Mouse (Mus musculus) erythroblast, embryonic 14.5 days (primary cell): ENCODE results near the gene Fam83e. TPM values are rescaled to one million over a fixed set of nuclear protein-coding genes. Genes with fewer than 3 reads are reported as not detected.

ENCODE experiments used
- H3K27me3 ChIP-seq: 2 replicates; pipeline ENCODE4 v1.6.1; 2012; ENCODE audit warnings: inconsistent platforms; ENCODE audit not compliant: control insufficient read depth
- H3K36me3 ChIP-seq: 2 replicates; pipeline ENCODE4 v1.6.1; 2012; ENCODE audit warnings: mild to moderate bottlenecking, inconsistent platforms; ENCODE audit not compliant: control insufficient read depth
- H3K4me1 ChIP-seq: 2 replicates; pipeline ENCODE4 v1.6.1; 2012; ENCODE audit warnings: inconsistent platforms; ENCODE audit not compliant: control insufficient read depth
- H3K4me3 ChIP-seq: replicated peaks from 2 replicates; pipeline ENCODE3; 2012; ENCODE audit warnings: moderate library complexity, mild to moderate bottlenecking, inconsistent platforms
- H3K9me3 ChIP-seq: 2 replicates; pipeline ENCODE4 v1.6.1; 2012; ENCODE audit warnings: low read length, inconsistent platforms, mixed read lengths; ENCODE audit not compliant: control insufficient read depth
- GATA1 ChIP-seq: IDR thresholded peaks from 2 replicates; pipeline ENCODE4 v1.6.1; 2012; ENCODE audit warnings: low read length, inconsistent platforms, mixed read lengths
- TAL1 ChIP-seq: IDR thresholded peaks from 3 replicates; pipeline ENCODE4 v1.6.1; 2012; ENCODE audit warnings: low read length, inconsistent platforms, mixed read lengths
- polyA plus RNA-seq: library from polyadenylated mRNA; stranded (reverse); fragments of >175 nt; gene quantifications from 2 replicates; pipeline ENCODE4 v1.2.3, GENCODE M21; 2012

The Fam83e gene
- polyA plus RNA-seq, 1 experiment, result 0.11 TPM

DNA sequence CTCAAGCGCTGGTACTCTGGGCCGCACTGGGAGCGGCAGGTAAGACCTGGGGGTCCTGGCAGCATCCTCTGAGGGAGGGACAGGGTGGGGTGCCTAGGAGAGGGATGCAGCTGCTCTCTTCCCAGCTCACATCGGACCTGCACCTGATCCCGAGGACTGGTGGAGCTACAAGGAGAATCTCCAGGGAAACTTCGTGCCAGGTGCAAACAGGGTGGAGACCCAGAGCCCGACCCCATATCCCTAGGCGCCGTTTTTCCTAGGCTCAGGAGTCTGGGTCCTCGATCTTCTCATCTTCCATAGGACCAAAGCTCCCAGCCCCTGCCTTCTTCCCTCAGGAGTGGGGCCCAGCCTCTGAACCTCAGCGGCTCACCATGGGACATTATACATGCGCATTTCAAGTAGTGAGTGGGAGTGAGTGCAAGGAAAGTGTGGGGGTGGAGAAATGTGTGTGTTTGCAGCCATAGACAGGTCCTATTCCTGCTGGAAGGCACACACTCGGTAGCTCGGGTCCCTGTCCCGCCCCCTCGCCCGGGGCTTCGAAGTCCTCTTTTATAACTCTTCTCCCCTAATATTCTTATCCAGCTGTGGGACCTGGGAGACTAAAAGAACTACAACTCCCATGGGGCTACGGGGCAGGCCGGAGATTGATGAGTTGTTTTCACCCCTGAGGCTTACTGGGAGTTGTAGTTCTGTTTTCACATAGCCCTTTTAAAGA is 20.6 kb upstream of the Fam83e start:
- no peak overlapping the region for H3K4me3 ChIP-seq
- peaks cover 2% of the 10 kb centered on the region; the same call in 1 of the 2 replicates for H3K9me3 ChIP-seq
- TF ChIP-seq TAL1, result no peak
- TF ChIP-seq GATA1, result no peak
- H3K27me3 ChIP-seq, result peaks cover 53% of the 10 kb centered on the region
- H3K36me3 ChIP-seq, result no peaks in the 10 kb centered on the region
- peaks cover 20% of the 10 kb centered on the region for H3K4me1 ChIP-seq

DNA sequence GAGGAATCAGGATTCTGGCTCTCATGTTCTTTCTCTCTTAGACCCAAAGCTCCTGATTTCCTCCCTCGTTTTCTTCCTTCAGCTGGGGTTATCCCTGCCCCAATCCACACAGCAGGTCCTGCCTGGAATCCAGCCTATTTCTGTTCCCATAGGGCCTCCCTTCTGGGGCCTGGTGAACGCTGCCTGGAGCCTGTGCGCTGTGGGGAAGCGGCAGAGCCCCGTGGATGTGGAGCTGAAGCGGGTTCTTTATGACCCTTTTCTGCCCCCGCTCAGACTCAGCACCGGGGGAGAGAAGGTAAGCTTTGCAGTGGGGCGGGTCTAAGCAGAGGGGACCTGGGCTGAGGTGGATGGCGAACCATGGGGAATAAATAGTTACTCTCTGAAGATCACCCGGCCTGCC is 19.9 kb upstream of the Fam83e start:
- peaks cover 57% of the 10 kb centered on the region for H3K27me3 ChIP-seq
- H3K9me3 ChIP-seq, result peaks cover 2% of the 10 kb centered on the region; the same call in 1 of the 2 replicates
- no peak overlapping the region for H3K4me3 ChIP-seq
- H3K4me1 ChIP-seq, result peaks cover 26% of the 10 kb centered on the region
- H3K36me3 ChIP-seq, result no peaks in the 10 kb centered on the region
- no peak for TF ChIP-seq TAL1
- no peak for TF ChIP-seq GATA1

DNA sequence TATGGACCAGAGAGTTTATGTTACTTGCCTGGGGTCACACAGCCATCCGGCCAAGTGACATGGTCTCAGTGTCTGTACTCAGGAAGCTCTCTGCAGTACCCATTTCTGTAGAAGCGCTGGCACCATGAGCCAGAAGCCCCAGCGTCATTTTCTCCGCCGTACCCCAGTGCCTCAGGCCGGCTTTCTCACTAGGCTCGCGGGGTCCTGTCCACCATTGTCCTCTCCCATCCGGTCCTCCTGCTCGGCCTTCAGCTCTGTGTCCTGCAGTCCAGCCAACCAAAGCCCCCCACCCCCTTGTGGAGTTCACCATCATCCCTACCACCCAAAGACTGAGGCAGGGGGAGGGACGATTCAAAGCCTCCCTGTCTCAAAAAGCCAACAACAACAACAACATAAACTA is 19.4 kb upstream of the Fam83e start:
- Histone ChIP-seq H3K9me3 (peaks cover 2% of the 10 kb centered on the region; the same call in 1 of the 2 replicates), H3K4me1 (peaks cover 31% of the 10 kb centered on the region), H3K36me3 (no peaks in the 10 kb centered on the region), H3K4me3 (no peak overlapping the region), H3K27me3 (peaks cover 57% of the 10 kb centered on the region)
- TF ChIP-seq TAL1 (no peak), GATA1 (no peak)

- Histone ChIP-seq H3K9me3 (peaks cover 2% of the 10 kb centered on the region; the same call in 1 of the 2 replicates), H3K27me3 (peaks cover 57% of the 10 kb centered on the region), H3K36me3 (no peaks in the 10 kb centered on the region), H3K4me1 (peaks cover 38% of the 10 kb centered on the region), H3K4me3 (no peak overlapping the region)
- TF ChIP-seq TAL1 (no peak), GATA1 (no peak)
Observed at GRCm38 (mm10) chr7:45702316-45702715, 18.7 kb upstream of the Fam83e start.

- peaks cover 54% of the 10 kb centered on the region for H3K27me3 ChIP-seq
- H3K4me1 ChIP-seq, result peaks cover 45% of the 10 kb centered on the region
- H3K4me3 ChIP-seq, result no peak overlapping the region
- TF ChIP-seq GATA1 (no peak), TAL1 (no peak)
- H3K36me3 ChIP-seq, result no peaks in the 10 kb centered on the region
- H3K9me3 ChIP-seq, result peaks cover 2% of the 10 kb centered on the region; the same call in 1 of the 2 replicates
Observed at GRCm38 (mm10) chr7:45702809-45703520, 18.0 kb upstream of the Fam83e start.

- Histone ChIP-seq H3K36me3 (no peaks in the 10 kb centered on the region), H3K9me3 (peaks cover 2% of the 10 kb centered on the region; the same call in 1 of the 2 replicates), H3K4me1 (peaks cover 51% of the 10 kb centered on the region), H3K4me3 (peak overlapping the region; percentile 67), H3K27me3 (peaks cover 48% of the 10 kb centered on the region)
- TF ChIP-seq GATA1 (no peak), TAL1 (no peak)
Observed at GRCm38 (mm10) chr7:45703521-45704033, 17.4 kb upstream of the Fam83e start.

DNA sequence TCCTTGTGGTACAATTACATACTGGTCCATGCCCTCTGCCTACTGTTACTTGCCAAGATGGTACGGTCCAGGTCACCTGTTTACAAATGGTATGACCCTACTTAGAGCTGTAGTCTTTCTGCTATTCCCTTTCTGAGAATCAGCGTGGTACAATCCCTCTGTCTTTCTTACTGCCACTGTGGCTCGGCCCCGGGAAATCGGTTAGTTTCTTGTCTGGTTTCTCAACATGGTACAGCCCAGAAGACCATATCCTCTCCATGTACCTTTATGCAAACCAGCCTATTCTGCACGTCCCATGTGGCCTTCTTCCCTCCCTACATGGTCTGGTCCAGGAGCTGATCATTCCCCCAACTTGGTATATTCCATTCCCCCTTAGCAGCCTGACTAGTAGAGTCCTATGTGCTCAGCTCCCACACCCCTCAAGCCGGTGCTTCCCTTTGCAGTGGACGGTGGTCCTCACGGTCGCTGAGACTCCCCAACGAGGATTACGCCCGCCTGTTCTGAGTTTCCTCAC is 16.9 kb upstream of the Fam83e start:
- TF ChIP-seq GATA1, result no peak
- TF ChIP-seq TAL1, result no peak
- H3K4me1 ChIP-seq, result peaks cover 52% of the 10 kb centered on the region
- H3K4me3 ChIP-seq, result peak overlapping the region; percentile 67
- H3K9me3 ChIP-seq, result peaks cover 2% of the 10 kb centered on the region; the same call in 1 of the 2 replicates
- peaks cover 43% of the 10 kb centered on the region for H3K27me3 ChIP-seq
- no peaks in the 10 kb centered on the region for H3K36me3 ChIP-seq

DNA sequence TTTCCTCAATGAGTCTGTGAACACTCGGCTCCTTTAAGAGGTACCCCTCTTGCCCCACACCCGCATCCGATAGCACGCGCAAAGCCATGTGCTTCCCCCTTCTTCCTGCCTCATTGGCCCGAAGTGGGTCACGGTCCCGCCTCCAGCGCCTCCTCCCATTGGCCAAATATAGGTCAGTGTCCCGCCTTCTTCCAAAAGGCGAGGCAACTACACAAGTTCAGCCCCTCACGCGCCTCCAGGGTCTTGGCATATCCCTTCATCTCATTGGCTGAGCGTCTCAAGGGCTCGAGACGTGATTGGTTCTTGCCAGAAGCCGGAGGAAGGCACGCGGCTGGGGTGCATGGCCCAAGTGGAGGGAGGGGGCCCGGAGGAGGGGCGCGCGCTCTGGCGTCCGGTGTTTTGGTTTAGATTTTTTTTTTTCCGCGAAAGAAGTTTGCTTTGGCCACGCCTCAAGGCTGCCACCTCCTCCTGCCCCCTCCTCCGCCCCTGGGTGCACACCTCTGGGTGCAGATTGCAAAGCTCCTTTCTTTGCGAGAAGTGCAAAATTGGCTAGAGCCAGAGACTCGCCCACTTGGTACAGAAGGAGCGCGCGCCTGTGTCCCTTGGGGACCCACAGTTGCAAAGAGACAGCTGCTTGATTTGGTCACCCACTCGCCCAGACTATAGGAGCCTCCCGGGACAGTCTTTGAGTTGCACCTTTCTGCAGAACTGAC is 16.1 kb upstream of the Fam83e start, which contains the start of gene Dbp:
Gene Dbp, plus strand, starts transcription at position 359 of the 713 bp plus-strand sequence.
- TF ChIP-seq TAL1 (no peak), GATA1 (no peak)
- H3K9me3 ChIP-seq, result 0 out of 2 replicates have a peak, but pooled peaks cover 2% of the 10 kb centered on the region
- H3K4me1 ChIP-seq, result peaks cover 52% of the 10 kb centered on the region
- peaks cover 2% of the 10 kb centered on the region for H3K36me3 ChIP-seq
- H3K4me3 ChIP-seq, result peak within 1 kb of the TSS; percentile 67
- H3K27me3 ChIP-seq, result peaks cover 35% of the 10 kb centered on the region
